Mouse (Mus musculus): ENCODE measurements around the gene Tmprss5. TPM values are rescaled to one million over a fixed set of nuclear protein-coding genes. Genes with fewer than 3 reads are reported as not detected.

The Tmprss5 gene
- polyA plus RNA-seq, 1 experiment from 2014 or later: 0.81 TPM

DNA sequence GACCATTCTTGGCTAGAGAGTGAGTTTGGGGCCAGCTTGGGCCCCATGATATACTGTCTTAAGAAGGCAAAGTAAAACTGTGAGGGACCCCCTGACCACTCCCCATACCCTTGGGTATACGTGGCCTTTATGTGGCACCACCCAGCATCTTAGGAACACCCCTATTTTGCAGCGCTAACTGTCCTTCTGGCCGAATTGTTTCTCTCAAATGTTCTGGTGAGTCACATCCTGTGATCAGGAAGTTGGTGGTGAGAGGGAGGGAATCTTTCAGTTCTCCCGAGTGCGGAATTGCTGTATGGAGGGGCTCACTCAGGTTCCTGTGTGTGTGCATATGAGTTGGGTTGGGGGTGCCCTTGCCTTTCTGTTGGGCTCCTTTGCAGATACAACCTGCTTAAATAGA is 30.2 kb downstream of the Tmprss5 start:
- 85% methylated on average over 5 of the region's 5 CpGs for WGBS
- no peak for DNase-seq (ENCODE audit: low spot score)

DNA sequence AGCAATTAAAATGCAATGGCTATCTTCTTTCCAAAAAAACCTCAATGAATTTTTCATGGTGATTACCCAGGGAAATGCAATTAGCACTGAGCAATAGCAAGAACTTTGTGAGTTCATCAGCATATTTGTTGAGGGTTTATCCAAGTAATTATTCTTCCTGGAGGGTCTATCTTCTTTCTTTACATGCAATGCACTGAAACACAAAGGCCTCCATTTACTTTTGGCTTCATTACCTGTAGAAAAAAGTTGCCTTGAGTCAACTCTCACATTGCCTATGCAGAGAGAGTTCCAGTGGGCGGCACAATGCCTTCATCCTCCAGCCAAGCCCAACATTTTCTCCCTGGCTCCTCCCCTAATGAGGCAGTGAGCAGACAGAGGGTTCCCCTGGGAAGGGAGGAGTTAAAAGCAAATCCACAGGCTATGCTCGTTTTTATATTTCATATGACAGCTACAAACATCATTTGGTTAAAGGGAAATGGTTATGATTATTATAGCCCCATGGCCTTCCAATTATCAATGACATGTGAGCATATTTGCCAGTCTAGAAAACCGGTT is 37.3 kb downstream of the Tmprss5 start:
- Histone ChIP-seq H3K27ac (no peak overlapping the region), H3K27me3 (ENCODE audit: insufficient read depth, poor library complexity, severe bottlenecking) (no peaks in the 10 kb centered on the region), H3K36me3 (no peaks in the 10 kb centered on the region), H3K9me3 (no peaks in the 10 kb centered on the region), H3K4me1 (replicated peaks) (no peaks in the 10 kb centered on the region), H3K4me3 (no peak overlapping the region)
- no peak for DNase-seq (ENCODE audit: low spot score)
- WGBS: 56% methylated on average over 3 of the region's 3 CpGs

More for the DNA sequence above, 30.2 kb downstream of the Tmprss5 start:
- H3K27ac ChIP-seq: no peak overlapping the region; the same call in 1 of the 2 replicates
- peaks cover 29% of the 10 kb centered on the region for H3K4me1 ChIP-seq (replicated peaks)
- no peaks in the 10 kb centered on the region for H3K9me3 ChIP-seq
- H3K4me3 ChIP-seq: no peak overlapping the region
- 0 out of 2 replicates have a peak, but pooled peaks cover 2% of the 10 kb centered on the region for H3K27me3 ChIP-seq (ENCODE audit: insufficient read depth, poor library complexity, severe bottlenecking)
- no peaks in the 10 kb centered on the region for H3K36me3 ChIP-seq

DNA sequence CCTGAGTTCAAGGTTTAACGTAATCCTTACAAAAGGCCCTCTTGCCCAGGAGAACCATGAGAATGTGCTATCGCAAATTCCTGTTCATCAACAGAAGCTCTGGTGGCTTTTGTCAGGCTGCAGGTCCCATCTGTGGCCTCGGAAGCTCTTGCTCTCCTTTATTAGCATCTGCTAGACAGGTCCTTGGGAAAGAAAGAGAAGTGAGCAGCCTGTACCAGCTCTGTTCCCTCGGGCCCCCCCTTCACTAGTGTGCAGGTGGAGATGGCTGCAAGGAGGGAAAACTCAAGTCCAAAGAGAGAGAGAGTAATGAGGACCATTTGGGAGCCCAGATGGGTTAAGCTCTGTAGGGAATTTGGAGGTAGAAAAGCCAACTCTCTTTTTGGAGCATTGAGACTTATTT is 38.7 kb downstream of the Tmprss5 start:
- Histone ChIP-seq H3K27me3 (ENCODE audit: insufficient read depth, poor library complexity, severe bottlenecking) (no peaks in the 10 kb centered on the region), H3K4me1 (replicated peaks) (no peaks in the 10 kb centered on the region), H3K27ac (no peak overlapping the region), H3K9me3 (no peaks in the 10 kb centered on the region), H3K36me3 (no peaks in the 10 kb centered on the region), H3K4me3 (no peak overlapping the region)
- DNase-seq (ENCODE audit: low spot score): no peak
- WGBS: 82% methylated on average over 4 of the region's 4 CpGs

DNA sequence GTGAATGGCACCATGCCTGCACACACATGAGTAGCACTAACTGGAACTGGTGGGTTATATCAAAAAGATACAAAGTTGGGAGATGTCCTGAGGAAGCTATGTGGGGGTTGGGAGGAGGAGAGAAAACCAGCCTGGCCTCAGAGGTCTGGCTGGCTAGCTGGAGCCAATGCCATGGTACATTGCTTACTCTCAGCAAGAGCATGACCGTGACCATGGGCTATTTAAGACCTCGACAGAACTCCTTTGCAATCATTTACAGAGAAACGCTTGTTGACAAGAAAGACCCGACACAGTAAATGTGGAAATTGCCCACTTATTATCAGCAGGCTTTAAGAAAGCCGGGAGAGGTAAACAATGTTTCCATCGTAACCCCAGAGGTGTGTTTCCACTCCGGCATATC is 44.6 kb downstream of the Tmprss5 start:
- Histone ChIP-seq H3K36me3 (no peaks in the 10 kb centered on the region), H3K27ac (no peak overlapping the region), H3K9me3 (no peaks in the 10 kb centered on the region), H3K27me3 (ENCODE audit: insufficient read depth, poor library complexity, severe bottlenecking) (no peaks in the 10 kb centered on the region), H3K4me1 (replicated peaks) (peaks cover 8% of the 10 kb centered on the region; the same call in 1 of the 2 replicates), H3K4me3 (no peak overlapping the region)
- no peak for DNase-seq (ENCODE audit: low spot score)
- WGBS: 80% methylated on average over 7 of the region's 7 CpGs

DNA sequence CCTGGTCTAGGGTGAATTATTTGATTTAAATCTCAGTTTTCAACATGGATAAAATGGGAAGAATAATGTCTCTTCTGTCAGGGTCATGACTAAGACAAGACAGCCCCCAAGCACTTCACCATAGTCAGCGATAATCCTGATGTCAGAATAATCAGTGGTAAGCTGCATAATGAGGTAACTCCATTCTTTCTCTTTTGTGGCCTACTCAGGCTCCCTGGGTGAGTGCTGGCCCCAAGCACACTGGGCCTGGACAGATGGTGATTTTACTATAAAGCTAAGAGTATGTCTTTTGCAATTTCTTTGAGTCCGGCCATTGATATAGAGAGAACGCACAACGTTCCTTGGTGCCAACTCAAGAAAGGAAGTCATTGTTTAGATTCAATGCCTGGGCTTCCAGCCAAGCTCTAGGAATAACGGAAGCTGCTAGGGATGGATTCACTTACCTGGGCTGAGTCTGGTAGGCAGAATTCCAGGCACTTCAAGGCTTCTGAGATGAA is 49.5 kb downstream of the Tmprss5 start:
- Histone ChIP-seq H3K36me3 (no peaks in the 10 kb centered on the region), H3K4me3 (no peak overlapping the region), H3K27ac (no peak overlapping the region), H3K4me1 (replicated peaks) (peaks cover 12% of the 10 kb centered on the region; the same call in 1 of the 2 replicates), H3K27me3 (ENCODE audit: insufficient read depth, poor library complexity, severe bottlenecking) (no peaks in the 10 kb centered on the region), H3K9me3 (no peaks in the 10 kb centered on the region)
- 65% methylated on average over 5 of the region's 5 CpGs for WGBS
- DNase-seq (ENCODE audit: low spot score): no peak

DNA sequence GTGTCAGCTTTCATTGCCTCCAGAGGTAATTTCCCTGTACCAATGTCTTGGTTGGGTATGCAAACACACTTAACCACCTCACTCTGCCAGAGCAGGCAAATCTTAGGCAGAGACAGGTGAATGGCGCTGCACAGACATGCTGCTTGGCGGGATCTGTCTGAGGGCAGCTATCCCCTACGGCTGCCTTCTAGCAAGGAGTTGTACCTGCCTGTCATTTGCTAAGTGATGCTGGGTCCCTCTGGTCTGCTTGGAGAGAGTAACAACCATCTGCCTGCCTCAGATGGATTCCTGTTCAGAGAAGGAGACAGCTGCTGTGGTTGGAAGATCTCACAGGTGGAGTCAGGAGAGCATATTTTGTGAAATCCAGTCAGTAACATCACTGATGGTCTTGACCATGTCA is 62.8 kb downstream of the Tmprss5 start:
- no peak for DNase-seq (ENCODE audit: low spot score)
- Histone ChIP-seq H3K27ac (no peak overlapping the region), H3K36me3 (no peaks in the 10 kb centered on the region), H3K4me1 (replicated peaks) (no peaks in the 10 kb centered on the region), H3K4me3 (no peak overlapping the region), H3K27me3 (ENCODE audit: insufficient read depth, poor library complexity, severe bottlenecking) (no peaks in the 10 kb centered on the region), H3K9me3 (no peaks in the 10 kb centered on the region)
- 87% methylated on average over 3 of the region's 3 CpGs for WGBS

DNA sequence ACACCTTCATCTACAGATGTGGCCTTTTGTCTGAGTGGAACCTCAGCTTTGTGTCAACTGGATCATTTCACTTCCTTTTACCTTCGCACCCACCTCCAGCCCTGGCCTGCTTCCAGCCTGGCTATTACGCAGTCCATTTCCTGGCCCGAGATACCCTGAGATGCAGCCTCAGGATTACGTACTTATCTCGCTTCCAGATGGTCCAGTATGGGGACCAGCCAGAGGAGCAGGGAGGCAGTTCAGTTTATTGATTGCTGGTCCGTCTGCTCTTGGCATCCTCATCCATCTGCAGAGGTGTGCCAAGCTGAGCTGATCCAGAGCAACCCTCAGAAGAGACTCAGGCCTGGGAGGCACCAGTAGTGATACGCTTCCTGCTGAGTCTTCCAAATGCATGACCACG is 64.7 kb downstream of the Tmprss5 start:
- 87% methylated on average over 8 of the region's 8 CpGs for WGBS
- no peak overlapping the region for H3K4me3 ChIP-seq
- no peak overlapping the region for H3K27ac ChIP-seq
- no peaks in the 10 kb centered on the region for H3K4me1 ChIP-seq (replicated peaks)
- H3K9me3 ChIP-seq: no peaks in the 10 kb centered on the region
- no peaks in the 10 kb centered on the region for H3K27me3 ChIP-seq (ENCODE audit: insufficient read depth, poor library complexity, severe bottlenecking)
- no peaks in the 10 kb centered on the region for H3K36me3 ChIP-seq
- DNase-seq (ENCODE audit: low spot score): no peak

DNA sequence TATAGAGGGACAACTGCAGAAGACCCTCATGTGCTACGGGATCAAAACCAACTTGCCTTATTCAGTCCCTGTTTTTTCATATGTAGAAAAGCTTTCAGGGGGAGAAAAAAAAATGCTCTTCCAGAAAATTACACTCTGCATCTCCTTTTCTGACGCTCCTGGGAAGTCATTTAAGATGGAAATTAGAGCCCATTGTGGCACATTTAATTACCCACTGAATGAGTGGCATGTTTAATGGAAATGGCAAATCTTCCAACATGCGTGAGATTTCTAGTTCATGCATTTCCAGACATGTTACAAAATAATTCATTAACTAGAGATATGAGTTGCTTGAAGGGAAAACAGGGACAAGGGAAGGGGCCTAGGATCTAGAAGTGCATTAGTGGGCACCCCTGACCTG is 66.0 kb downstream of the Tmprss5 start:
- no peaks in the 10 kb centered on the region for H3K4me1 ChIP-seq (replicated peaks)
- no peak for DNase-seq (ENCODE audit: low spot score)
- WGBS: 70% methylated on average over 3 of the region's 3 CpGs
- H3K36me3 ChIP-seq: no peaks in the 10 kb centered on the region
- no peaks in the 10 kb centered on the region for H3K27me3 ChIP-seq (ENCODE audit: insufficient read depth, poor library complexity, severe bottlenecking)
- no peaks in the 10 kb centered on the region for H3K9me3 ChIP-seq
- no peak overlapping the region for H3K4me3 ChIP-seq
- H3K27ac ChIP-seq: no peak overlapping the region

Other genes with a start within 250 kb of the Tmprss5 start
- 22.6 and 35.6 TPM in 2 replicates for gene Zbtb16, start 245.0 kb upstream of the Tmprss5 start, polyA plus RNA-seq (2016; fragmentation: Nextera tagmentation; extraction: Ambion mirVana)
- 2.7 and 7.7 TPM in 2 replicates for gene Htr3a, start 170.2 kb upstream of the Tmprss5 start, polyA plus RNA-seq (2016; fragmentation: Nextera tagmentation; extraction: Ambion mirVana)
- gene Htr3b, start 116.3 kb upstream of the Tmprss5 start, polyA plus RNA-seq (2016; fragmentation: Nextera tagmentation; extraction: Ambion mirVana): 0.34 and 0.72 TPM in 2 replicates
- 44.1 and 55.4 TPM in 2 replicates for gene Usp28, start 95.9 kb upstream of the Tmprss5 start, polyA plus RNA-seq (2016; fragmentation: Nextera tagmentation; extraction: Ambion mirVana)
- 48.0 and 53.4 TPM in 2 replicates for gene Zw10, start 25.6 kb upstream of the Tmprss5 start, polyA plus RNA-seq (2016; fragmentation: Nextera tagmentation; extraction: Ambion mirVana)
- not detected in 2 replicates for gene Gm4894, start 169.3 kb downstream of the Tmprss5 start, polyA plus RNA-seq (2016; fragmentation: Nextera tagmentation; extraction: Ambion mirVana)